Mouse (Mus musculus) liver, embryonic 14.5 days (tissue): Measurements from ENCODE around the gene Lins1. TPM values are rescaled to one million over a fixed set of nuclear protein-coding genes. Genes with fewer than 3 reads are reported as not detected.
A peak's percentile ranks its signal among the peaks of the same experiment; 100 is the strongest.

ENCODE experiments used
- ATAC-seq: fragments of 200-750 bp; cut with Nextera tagmentation; 2 replicates; pipeline ENCODE4 v1.8.0; 2017; ENCODE audit warnings: moderate number of reproducible peaks, mild to moderate bottlenecking, moderate library complexity; ENCODE audit not compliant: insufficient read depth
- DNase-seq, 3 experiments: peaks; one replicate each; pipeline ENCODE4 v3.0.0-alpha.2; 2012 to 2013; ENCODE audit warnings: low read depth in 3 of 3, low spot score in 3 of 3
- H3K27ac ChIP-seq: fragments of 300-500 bp; sonication (generic); 2 replicates; pipeline ENCODE4 v1.5.1; 2014; ENCODE audit warnings: moderate library complexity, mild to moderate bottlenecking, control low read depth, inconsistent platforms
- H3K27me3 ChIP-seq: fragments of 300-500 bp; sonication (generic); 2 replicates; pipeline ENCODE4 v1.6.1; 2014; ENCODE audit warnings: mild to moderate bottlenecking, low read length, moderate library complexity; ENCODE audit not compliant: control insufficient read depth, insufficient read depth
- H3K36me3 ChIP-seq: fragments of 300-500 bp; sonication (generic); replicated peaks from 2 replicates; pipeline ENCODE4 v1.6.1; 2014; ENCODE audit warnings: low read depth; ENCODE audit not compliant: control insufficient read depth, insufficient read depth
- H3K4me1 ChIP-seq, 2 experiments: fragments of 200-500 bp in 1 of 2; fragments of 300-500 bp in 1 of 2; sonication (generic) in 1 of 2; replicated peaks; 2 replicates each; pipeline ENCODE4 v1.6.1; 2012 to 2014; ENCODE audit warnings: antibody characterized with exemption in 1 of 2, inconsistent platforms in 1 of 2, low read length in 1 of 2; ENCODE audit not compliant: control insufficient read depth in 2 of 2, insufficient read depth in 2 of 2
- H3K4me2 ChIP-seq: fragments of 300-500 bp; sonication (generic); 2 replicates; pipeline ENCODE4 v1.6.1; 2014; ENCODE audit warnings: low read depth, mild to moderate bottlenecking, control low read depth, moderate library complexity
- H3K4me3 ChIP-seq, 2 experiments: fragments of 200-500 bp in 1 of 2; fragments of 300-500 bp in 1 of 2; sonication (generic) in 1 of 2; 2 replicates each; pipeline ENCODE4 v1.5.1; 2012 to 2014; ENCODE audit warnings: low read depth in 2 of 2, low read length in 2 of 2, mild to moderate bottlenecking in 2 of 2, control low read depth in 1 of 2, inconsistent platforms in 1 of 2, moderate library complexity in 1 of 2; ENCODE audit not compliant: insufficient read depth in 1 of 2
- H3K9ac ChIP-seq: fragments of 300-500 bp; sonication (generic); replicated peaks from 2 replicates; pipeline ENCODE4 v1.6.1; 2014; ENCODE audit warnings: mild to moderate bottlenecking, control low read depth, moderate library complexity
- H3K9me3 ChIP-seq: fragments of 300-500 bp; sonication (generic); 2 replicates; pipeline ENCODE4 v1.6.1; 2016; ENCODE audit warnings: low read length, mixed read lengths; ENCODE audit not compliant: control insufficient read depth
- CTCF ChIP-seq: IDR thresholded peaks from 2 replicates; pipeline ENCODE4 v1.5.1; 2016; ENCODE audit warnings: antibody characterized with exemption, low read depth, control low read depth
- EP300 ChIP-seq: IDR thresholded peaks from 2 replicates; pipeline ENCODE4 v1.6.1; 2016; ENCODE audit warnings: antibody characterized with exemption, low read depth
- WGBS: fragments of 180-500 bp; shearing (Covaris S2); extraction: QIAGEN DNeasy Blood & Tissue Kit; methylation state at CpG from one replicate; pipeline ENCODE4 v1.1.7; 2014; ENCODE audit not compliant: insufficient replicate concordance; 5-methylcytosine and 5-hydroxymethylcytosine counted together
- polyA plus RNA-seq, 2 experiments: library from polyadenylated mRNA; depleted of rRNA in 1 of 2; stranded (reverse) in 1 of 2; unstranded in 1 of 2; fragments of >200 nt; fragmentation: Nextera tagmentation in 1 of 2; extraction: Ambion mirVana in 1 of 2; gene quantifications; 2 replicates each; pipeline versions ENCODE4 v1.2.1 to v1.2.3; 2012 to 2014

The Lins1 gene
- polyA plus RNA-seq, 2 experiments = 3.3 to 4.3 TPM

- Histone ChIP-seq H3K9ac (peak within 1 kb of the TSS; percentile 75), H3K4me3 (peak within 1 kb of the TSS; percentile 75 to 87), H3K27ac (no peak within 1 kb of the TSS), H3K4me1 (peaks cover 0 to 7% of the 10 kb centered on the region in 2 experiments; a peak in 2 of 4 replicates), H3K27me3 (no peaks in the 10 kb centered on the region), H3K4me2 (peak within 1 kb of the TSS; percentile 73), H3K36me3 (no peaks in the 10 kb centered on the region), H3K9me3 (no peaks in the 10 kb centered on the region)
- WGBS = under 1% methylated on average over 16 of the region's 18 CpGs
- DNase-seq (no peak), ATAC-seq (no peak)
- TF ChIP-seq EP300 = no peak
Observed at GRCm38 (mm10) chr7:66689294-66689619, 432 bp upstream of the Lins1 start, which contains the start of gene Asb7. TSS of gene Asb7 (minus strand) at chr7:66689596.

GRCm38 (mm10) chr7:66694467-66694866 is 4.8 kb downstream of the Lins1 start:
- no peaks in the 10 kb centered on the region for H3K9me3 ChIP-seq
- DNase-seq = no peak
- no peak for ATAC-seq

GRCm38 (mm10) chr7:66702721-66703120 is 13.0 kb downstream of the Lins1 start:
- Histone ChIP-seq H3K27ac (no peak overlapping the region), H3K27me3 (no peaks in the 10 kb centered on the region), H3K4me2 (no peak overlapping the region), H3K4me1 (no peaks in the 10 kb centered on the region), H3K9ac (no peak overlapping the region), H3K9me3 (no peaks in the 10 kb centered on the region), H3K4me3 (no peak overlapping the region), H3K36me3 (no peaks in the 10 kb centered on the region)
- no peak for DNase-seq
- ATAC-seq = no peak
- 68% methylated on average over 7 of the region's 7 CpGs for WGBS
- TF ChIP-seq CTCF = no peak
- TF ChIP-seq EP300 = no peak

More at GRCm38 (mm10) chr7:66694467-66694866, 4.8 kb downstream of the Lins1 start:
- H3K27me3 ChIP-seq = no peaks in the 10 kb centered on the region
- no peak overlapping the region for H3K4me2 ChIP-seq
- 47% methylated on average over 7 of the region's 7 CpGs for whole genome bisulfite sequencing
- H3K36me3 ChIP-seq = no peaks in the 10 kb centered on the region
- no peak overlapping the region for H3K9ac ChIP-seq
- no peak overlapping the region for H3K27ac ChIP-seq
- H3K4me3 ChIP-seq = no peak overlapping the region
- H3K4me1 ChIP-seq = peaks cover 0 to 7% of the 10 kb centered on the region in 2 experiments; a peak in 3 of 4 replicates
- TF ChIP-seq EP300 = no peak
- TF ChIP-seq CTCF = no peak

- ATAC-seq = no peak
- no peak overlapping the region for H3K9ac ChIP-seq
- WGBS = 69% methylated on average over 3 of the region's 3 CpGs
Observed at GRCm38 (mm10) chr7:66704631-66705030, 14.9 kb downstream of the Lins1 start.

GRCm38 (mm10) chr7:66711166-66711565 is 21.5 kb downstream of the Lins1 start:
- WGBS = 40% methylated on average over 2 of the region's 2 CpGs
- TF ChIP-seq EP300 = no peak
- no peak for TF ChIP-seq CTCF
- H3K4me2 ChIP-seq = no peak overlapping the region
- no peak overlapping the region for H3K4me3 ChIP-seq
- H3K9ac ChIP-seq = no peak overlapping the region
- ATAC-seq (no peak), DNase-seq (no peak)
- no peaks in the 10 kb centered on the region for H3K4me1 ChIP-seq
- H3K27ac ChIP-seq = no peak overlapping the region
- no peaks in the 10 kb centered on the region for H3K27me3 ChIP-seq
- H3K36me3 ChIP-seq = no peaks in the 10 kb centered on the region
- no peaks in the 10 kb centered on the region for H3K9me3 ChIP-seq

More at GRCm38 (mm10) chr7:66704631-66705030, 14.9 kb downstream of the Lins1 start:
- no peak for DNase-seq
- no peak overlapping the region for H3K4me3 ChIP-seq
- no peaks in the 10 kb centered on the region for H3K27me3 ChIP-seq
- no peaks in the 10 kb centered on the region for H3K36me3 ChIP-seq
- no peak overlapping the region for H3K4me2 ChIP-seq
- no peaks in the 10 kb centered on the region for H3K4me1 ChIP-seq
- TF ChIP-seq EP300 (no peak), CTCF (no peak)
- no peaks in the 10 kb centered on the region for H3K9me3 ChIP-seq
- H3K27ac ChIP-seq = no peak overlapping the region
